Mouse (Mus musculus) c-Kit-positive CD71-negative TER-119-negative erythroid progenitor cells, embryonic 14.5 days (primary cell): ENCODE results near the gene Heatr3.

Experiments
- DNase-seq: peaks from one replicate; pipeline ENCODE4 v3.0.0-alpha.2; 2013; ENCODE audit warnings: low read depth

Heatr3 gene

DNA sequence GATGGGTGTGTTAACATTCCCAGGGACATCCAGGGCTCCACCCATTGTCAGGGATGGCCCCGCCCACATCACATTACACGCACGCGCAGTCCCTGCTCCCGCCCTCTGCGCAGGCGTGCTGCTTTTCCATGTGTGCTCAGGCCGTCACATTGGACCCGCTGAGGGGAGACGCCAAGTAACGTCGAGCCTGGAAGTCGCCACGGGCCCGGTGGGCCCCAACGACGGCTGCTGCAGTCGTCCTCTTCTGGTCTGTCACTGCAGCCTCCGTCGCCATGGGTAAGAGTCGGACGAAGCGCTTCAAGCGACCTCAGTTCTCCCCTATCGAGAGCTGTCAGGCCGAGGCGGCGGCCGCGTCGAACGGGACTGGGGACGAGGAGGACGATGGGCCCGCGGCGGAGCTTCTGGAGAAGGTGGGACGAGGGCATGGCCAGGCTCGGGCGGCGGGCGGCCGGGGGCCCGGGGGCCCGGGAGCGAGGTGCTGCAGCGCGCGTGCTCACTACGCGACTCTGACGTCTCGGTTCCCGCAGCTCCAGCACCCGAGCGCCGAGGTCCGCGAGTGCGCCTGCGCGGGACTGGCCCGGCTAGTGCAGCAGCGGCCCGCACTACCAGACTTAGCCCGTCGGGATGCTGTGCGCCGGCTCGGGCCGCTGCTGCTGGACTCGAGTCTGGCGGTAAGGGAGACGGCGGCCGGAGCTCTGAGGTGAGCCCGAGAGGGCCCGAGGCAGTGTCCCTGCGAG lies at the start of gene Heatr3:
Gene Heatr3 (plus strand): TSS at position 108 of the 737 bp plus-strand sequence.
- peak; percentile 81 for DNase-seq

DNA sequence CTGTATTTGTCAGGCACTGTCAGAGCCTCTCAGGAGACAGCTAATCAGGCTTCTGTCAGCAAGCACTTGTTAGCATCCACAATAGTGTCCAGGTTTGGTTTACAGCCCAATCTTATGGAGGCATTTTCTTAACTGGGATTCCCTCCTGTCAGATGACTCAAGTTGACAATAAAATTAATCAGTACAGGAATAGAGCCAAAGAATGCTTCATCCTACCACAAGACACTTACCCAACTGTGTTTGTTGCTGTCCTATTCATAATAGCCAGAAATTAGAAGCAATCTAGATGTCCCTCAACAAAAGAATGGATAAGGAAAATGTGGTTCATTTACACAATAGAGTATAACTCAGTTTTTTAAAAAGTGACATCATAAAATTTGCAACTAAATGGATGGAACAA lies 49.6 kb upstream of the Heatr3 start:
- no peak for DNase-seq

DNA sequence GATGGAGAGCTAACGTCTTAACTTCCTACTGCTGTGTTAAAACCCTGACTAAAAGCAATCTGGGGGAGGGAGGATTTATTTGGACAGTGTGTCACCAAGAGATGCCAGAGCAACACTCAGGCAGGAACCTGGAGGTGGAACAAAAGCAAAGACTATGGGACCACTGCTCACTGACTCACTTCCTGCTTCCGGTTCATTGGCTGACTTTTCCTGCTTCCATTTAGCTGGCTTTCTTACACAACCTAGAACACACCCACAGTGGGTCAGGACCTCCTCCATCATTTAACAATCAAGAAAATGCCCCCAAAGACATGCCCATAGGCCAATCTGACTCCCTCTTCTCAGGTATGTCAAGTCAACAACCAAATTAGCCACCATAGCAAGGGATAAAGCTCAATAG lies 46.0 kb upstream of the Heatr3 start:
- no peak for DNase-seq

DNA sequence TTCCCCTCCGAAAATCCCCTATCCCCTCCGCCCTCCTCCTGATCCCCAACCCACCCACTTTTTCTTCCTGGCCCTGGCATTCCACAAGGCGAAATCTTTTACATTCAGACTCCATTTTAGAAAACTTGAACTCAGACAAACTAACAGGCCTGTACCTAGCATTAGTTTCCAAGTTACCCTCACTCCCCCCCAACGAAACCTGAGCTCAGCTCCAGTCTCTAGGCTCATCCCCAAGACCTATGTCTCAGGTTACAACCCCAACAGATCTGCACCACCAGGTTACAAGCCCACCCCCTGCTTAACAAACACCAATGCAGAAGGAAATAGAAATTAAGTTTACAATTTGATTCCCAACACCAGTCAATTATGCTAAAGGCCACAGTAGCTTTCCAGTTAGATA lies 44.3 kb upstream of the Heatr3 start:
- no peak for DNase-seq

DNA sequence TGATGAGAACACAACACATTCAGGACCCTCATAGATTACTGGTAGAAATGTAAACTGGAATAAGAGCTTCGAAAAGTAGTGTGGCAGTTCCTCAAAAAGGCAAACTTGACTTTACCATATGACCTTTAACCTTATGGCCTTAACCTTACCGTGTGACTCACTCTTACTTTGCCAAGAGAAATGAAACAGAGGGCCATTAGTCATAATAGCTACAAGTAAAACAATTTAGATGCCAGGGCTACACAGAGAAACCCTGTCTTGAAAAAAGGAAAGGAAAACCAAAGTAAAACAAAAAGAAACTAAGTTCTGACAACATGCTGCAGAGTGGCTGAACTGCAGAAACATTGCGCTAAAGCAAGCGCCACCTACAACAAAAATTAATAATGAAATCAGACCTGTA lies 38.8 kb upstream of the Heatr3 start:
- no peak for DNase-seq

DNA sequence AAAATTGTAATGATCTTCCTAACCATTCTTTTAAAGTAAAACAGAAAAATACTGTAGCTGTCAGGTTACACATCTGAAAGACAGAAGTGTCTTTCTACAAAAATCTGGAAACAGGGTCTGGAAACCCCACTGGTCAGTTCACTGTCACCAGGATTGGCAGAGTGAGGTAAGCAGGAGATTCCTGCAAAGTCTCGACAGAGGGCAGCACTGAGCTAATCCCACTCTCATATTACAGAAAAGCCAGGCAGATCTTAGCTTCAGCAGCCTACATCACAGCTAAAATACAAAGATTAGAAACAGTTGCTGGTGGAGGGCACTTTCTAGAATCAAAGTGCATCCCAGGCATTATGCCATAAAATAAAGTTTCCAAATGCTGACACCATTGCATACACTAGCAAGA lies 38.1 kb upstream of the Heatr3 start:
- peak; percentile 48 for DNase-seq

DNA sequence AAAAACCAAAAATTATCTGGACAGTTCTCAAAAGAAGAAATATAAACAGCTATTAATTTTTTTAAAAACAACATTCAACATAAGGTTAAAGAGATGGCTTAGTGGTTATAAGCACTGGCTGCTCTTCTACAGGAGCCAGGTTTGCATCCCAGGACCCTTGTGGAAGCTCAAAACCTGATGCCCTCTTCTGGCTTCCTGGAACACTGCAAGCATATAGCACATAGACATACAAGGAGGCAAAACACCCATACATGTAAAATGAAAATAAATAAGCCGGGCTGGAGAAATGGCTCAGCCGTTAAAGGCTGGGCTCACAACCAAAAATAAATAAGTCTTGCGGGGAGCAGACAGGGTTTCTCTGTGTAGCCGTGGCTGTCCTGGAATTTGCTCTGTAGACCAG lies 28.4 kb upstream of the Heatr3 start:
- no peak for DNase-seq

DNA sequence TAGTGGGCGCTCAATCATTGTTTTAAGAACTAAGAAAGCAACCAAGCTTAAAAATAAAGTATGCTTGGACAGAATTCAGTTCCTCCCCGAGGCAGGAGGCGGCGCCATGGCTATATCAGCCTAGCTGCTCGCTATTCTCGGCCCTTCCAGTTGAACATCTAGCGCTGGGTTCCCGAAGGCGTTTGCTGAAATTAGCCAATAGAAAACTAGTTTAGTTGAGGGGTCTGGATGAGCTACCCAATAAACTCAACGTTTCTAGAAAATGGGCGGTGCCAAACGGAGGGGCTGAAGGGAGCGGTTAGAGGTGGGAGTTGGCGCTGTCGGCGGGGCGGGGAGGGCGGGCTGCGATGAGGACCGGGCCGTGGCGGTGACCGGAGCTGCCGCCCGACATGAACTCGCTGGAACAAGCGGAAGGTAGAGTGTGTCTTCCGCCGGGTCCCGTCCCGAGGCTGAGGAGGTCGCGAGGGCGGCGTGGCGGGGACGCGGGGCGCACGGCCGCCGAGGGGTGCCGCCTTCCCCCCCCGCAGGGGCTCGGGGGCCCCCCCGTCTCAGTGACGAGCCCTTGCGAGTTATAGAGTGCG lies 19.1 kb upstream of the Heatr3 start, which contains the start of gene Cnep1r1:
Gene Cnep1r1 (plus strand): TSS at position 314 of the 581 bp plus-strand sequence.
- peak; percentile 98 for DNase-seq

DNA sequence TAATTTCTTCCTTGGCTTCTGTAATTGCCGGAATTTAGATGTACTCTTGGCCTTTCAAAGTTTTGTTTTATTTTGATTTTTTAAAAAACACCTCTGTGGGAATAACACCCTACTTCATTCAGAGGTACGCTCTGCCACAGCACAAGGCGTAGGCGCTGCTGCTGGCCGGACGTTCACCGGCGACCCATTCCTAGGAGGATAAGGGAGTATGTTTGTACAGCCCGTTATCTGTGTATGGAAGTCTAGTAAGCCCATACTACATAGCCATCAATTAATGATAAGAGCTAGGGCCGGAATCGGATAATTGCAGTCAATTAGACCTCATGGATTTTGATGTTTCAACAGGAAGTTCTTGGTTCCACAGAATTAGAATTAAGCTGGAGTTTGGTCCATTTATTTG lies 18.6 kb upstream of the Heatr3 start:
- DNase-seq = peak; percentile 13

DNA sequence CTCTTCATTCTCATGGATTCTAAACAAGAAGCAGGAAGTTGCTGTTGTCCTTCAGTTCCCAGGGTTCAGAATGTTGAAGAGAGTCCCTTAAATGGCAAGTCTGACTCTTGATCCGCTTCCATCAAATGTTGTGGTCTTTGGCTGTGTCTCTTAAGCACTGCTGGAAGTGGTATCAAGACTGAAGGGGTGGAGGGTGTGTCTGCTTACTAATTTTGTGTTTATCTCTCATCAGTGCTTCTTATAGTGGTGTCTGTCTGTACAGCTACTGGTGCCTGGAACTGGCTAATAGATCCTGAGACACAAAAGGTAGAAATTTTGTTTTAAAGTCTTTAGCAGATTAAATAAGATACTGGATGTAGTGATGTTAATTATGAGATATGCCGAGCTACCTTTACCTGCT lies 12.8 kb upstream of the Heatr3 start:
- DNase-seq = no peak

DNA sequence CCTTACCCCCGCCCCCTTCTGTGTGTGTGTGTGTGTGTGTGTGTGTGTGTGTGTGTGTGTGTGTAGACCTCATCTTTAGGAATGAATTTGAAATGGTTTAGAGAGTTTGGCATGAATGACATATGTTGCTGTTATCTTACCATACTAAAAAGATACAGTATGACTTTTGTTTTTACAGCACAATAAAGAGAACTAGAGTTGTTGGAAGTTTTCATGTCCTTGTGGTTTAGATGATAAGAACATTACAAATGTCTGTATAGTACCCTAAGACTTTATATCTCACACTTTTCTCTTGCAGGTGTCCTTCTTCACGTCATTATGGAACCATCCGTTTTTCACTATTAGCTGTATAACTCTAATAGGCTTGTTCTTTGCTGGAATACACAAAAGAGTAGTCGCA lies 8.3 kb upstream of the Heatr3 start:
- DNase-seq = no peak

DNA sequence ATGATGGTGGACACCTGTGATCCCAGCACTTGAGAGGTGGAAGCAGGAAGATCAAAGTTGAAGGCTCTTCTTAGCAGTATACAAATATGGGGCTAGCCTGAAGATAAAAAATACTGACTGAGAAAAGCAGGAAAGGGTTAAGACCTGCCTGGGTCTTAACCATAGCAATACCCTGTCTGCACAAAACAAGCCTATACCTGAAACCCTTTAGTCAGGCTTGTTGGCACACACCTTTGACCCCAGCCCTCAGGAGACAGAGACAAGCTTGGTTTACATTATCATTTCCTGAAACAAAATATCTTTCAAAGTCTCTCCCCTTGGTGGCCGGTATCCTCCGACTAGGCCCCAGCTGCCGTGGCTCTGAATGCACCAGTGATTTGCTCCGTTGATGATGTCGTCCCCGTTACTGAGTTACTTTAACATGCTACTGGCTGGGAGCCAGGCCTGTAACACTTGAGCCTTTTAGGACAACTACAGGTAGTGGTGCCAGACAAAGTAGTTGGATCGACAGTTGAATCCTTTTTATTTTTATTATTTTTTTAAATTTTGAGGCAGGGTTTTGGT lies 6.8 kb upstream of the Heatr3 start:
- DNase-seq = no peak

DNA sequence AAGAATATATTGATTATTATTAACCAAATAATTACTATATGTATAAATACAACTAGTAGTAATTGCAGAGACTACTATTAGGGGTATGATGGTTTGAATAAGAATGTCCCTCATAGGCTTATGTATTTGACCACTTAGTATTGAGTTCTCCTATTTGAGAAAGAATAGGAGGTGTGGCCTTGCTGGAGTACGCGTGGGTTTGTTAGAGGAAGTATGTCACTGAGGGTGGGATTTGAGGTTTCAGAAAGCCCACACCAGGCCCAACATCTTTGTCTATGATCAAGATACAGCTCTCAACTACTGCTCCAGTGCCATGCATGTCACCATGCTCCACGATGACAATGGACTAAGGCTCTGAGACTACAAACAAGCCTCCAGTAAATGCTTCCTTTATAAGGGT lies 1.6 kb downstream of the Heatr3 start:
- DNase-seq = no peak

DNA sequence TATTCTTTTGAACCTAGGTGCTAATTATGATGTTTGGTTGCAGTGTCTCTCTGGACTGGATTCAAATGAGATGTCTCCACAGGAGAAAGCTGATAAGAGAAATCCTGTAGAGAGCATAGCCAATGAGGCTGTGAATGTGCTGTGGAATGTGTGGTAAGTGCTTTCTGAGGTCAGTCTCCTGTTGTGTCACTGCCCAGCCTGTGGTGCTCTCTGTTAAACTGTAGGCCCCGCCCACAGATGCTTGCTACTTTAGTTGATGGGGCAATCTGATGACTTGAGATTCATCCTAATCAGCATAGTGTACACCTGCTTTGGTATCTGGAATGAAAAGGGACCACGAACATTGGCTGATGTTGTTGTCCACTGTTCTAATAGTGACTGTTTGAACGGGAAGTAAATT lies 4.0 kb downstream of the Heatr3 start:
- no peak for DNase-seq

DNA sequence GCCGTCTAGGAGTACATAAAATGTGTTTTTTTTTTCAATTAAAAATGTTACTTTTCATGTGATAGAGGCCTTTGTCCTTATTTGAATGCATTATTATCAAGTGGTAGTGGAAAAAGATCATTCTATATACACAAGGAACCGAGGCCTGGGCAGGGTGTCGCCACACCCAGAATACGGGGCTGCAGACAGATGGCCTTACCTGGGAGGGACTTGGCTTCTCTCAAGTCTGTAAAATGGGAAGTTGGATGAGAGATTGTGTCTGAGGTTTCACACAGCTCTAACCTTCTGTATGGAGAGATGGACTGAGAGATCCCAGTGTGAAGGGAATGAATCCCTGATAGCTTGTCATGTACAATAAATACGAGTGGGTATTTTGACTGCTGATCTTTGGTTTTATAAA lies 6.4 kb downstream of the Heatr3 start:
- no peak for DNase-seq

DNA sequence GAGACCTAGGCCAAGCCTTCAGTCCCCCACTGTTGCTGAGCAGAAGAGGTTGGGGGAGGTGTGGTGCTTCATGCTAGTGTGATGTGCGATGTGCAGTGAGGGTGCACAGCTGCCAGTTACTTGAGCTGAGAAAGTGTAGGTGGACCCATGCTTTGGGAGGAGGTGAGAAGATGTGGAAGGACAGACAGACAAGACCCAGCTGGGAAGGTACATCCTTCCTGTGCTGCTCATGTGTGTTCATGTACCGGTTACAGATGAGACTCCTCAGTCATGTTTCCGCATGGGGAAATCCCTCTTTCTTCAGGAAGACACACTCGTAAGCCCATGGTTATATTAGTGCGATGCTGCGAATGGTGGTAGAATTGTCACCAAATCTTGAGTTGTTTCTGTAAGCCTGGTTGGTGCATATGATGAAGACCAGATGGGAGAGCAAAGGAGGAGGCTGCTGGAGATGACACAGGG lies 13.3 kb downstream of the Heatr3 start:
- DNase-seq = no peak

DNA sequence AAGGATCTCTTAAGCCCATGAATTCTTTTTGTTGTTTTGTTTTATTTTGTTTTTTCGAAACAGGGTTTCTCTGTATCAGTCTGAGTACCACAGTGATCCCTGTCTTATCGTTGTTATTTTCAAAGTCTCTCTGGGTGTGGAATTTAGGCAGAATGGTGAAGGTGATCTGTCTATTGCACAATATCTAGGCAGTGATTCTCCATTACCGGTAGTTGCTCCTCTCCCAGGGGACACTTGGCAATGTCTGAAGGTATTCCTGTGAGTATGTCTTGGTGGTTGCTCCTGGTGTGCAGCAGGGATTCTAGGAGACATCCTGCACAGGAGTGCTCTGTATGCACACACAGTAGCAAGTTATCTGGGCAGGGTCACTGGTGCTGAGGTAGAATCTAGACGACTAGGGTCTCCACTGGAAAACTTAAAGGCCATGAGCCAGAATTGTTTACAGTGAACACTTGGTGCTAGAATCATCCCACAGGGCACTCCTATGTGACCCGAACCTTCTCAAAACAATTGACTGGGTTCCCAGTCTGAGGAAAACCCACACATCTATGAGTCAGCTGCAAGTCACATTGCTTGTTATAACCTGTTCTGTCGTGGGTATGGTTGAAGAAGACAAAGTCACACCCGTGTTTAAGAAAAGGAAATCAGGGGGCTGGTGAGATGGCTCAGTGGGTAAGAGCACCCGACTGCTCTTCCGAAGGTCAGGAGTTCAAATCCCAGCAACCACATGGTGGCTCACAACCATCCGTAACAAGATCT lies 22.8 kb downstream of the Heatr3 start:
- DNase-seq = no peak

DNA sequence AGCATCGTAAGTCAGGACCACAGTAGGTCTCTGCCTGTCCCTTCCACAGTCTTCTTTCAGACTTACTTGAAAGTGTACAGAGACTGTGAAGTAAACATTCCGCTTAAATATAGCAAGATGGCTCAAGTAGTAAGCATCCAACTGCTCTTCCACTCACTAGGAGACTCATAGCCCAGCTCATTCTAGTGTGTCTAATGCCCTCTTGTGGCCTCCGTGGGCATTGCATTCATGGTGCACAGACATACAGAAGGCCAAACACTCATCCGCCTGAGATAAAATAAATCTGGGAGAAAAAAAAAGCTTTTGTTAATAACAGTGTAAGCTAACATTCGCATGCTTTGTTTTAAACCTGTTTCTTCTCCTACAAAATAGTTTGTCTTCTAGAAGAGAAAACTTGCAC lies 23.8 kb downstream of the Heatr3 start:
- peak; percentile 66 for DNase-seq

DNA sequence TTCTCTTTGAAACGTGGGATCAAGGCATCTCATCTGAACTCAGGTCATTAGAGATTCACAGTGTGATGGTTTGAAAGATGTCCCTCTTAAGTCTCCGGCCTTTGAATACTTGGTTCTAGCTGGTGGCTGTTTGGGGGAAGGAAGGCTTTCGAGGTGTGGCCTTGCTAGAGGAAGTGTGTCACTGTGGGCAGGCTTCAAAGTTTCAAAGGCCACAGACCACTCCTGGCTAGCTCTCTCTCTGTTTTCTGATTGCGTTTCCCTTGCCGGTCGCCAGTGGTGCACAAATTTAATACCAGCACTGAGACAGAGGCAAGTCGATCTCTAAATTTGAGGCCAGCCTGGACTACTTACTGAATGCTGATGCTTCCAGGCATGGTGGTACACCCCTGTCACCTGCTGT lies 37.6 kb downstream of the Heatr3 start:
- DNase-seq = no peak

DNA sequence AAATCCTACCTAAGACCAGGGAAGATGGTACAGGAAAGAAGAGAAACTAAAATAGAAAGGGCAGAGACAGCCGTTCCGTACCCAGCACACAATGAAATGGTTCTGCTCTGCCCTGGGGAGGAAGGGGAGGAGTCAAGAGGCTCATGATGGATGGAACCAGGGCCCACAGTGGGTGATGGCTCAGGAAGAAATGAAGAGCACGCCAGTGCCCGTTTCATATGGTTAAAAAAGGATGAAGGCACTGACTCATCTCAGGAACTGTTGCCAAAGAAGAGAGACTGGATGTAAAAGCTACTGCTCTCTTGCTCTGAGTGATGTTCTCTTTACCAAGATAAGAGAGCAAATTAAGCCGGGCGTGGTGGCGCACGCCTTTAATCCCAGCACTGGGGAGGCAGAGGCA lies 39.6 kb downstream of the Heatr3 start:
- DNase-seq = no peak

DNA sequence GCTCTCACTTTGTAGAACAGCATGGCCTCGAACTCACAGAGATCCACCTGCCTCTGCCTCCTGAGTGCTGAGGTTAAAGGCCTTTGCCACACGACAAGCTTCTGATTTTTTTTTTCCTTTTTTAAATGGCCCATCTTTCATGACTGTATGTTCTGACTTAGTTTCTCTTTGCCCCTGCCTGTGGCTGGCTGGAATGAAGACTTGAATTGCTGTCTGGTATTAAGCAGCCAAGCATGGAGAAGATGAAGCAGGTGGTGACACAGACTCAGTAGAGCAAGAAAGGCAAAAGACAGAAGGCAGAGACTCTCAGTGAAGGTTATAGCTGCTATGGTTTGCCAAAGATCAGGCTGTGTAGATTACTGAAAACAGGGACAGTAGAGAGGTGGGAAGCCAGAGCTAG lies 45.5 kb downstream of the Heatr3 start:
- DNase-seq = no peak

DNA sequence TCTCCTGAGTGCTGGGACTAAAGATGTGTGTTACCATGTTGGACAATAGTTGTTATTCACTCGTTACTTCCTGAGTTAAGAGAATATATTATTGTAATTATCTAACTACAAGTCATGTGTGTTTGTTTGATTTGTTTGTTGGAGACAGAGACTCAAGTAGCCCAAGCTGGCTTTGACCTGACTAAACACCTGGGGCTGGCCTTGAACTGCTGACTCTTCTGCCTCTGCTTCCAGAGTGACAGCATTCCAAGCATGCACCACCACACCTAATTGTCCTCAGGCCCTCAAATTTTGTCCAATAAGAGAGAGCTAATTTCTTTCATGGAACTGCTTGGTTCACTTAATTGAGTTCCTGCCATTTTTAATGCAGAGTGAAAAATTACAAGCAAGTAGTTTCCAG lies 47.3 kb downstream of the Heatr3 start:
- no peak for DNase-seq

DNA sequence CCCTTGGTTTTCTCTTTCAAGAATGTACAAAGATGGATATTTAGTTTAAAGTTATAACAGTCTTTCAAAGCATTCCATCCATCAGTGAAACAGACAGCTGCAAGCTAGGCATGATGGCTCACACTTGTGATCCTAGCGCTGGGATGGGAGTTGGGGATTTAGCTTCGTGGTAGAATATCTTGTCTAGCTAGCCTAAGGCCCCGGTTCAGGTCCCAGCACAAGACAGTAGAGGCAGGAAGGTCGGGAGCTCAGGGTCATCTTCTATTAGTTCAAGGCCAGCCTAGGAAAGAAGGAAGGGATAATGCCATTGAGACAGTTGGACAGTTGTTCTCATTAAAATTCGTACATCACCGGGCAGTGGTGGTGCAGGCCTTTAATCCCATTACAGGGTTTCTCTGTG lies 48.1 kb downstream of the Heatr3 start:
- no peak for DNase-seq
